Mouse (Mus musculus) forebrain, embryonic 16.5 days (tissue): ENCODE measurements around the gene Rab8b. TPM values are rescaled to one million over a fixed set of nuclear protein-coding genes. Genes with fewer than 3 reads are reported as not detected.

ENCODE experiments used
- ATAC-seq: fragments of 200-750 bp; cut with Nextera tagmentation; 2 replicates; pipeline ENCODE4 v1.8.0; 2017; ENCODE audit warnings: mild to moderate bottlenecking, moderate library complexity
- H3K27ac ChIP-seq: fragments of 300-500 bp; sonication (generic); 2 replicates; pipeline ENCODE4 v1.5.1; 2014; ENCODE audit warnings: low read length, control low read depth
- H3K27me3 ChIP-seq: fragments of 300-500 bp; sonication (generic); replicated peaks from 2 replicates; pipeline ENCODE4 v1.6.1; 2014; ENCODE audit warnings: low read length; ENCODE audit not compliant: control insufficient read depth, insufficient read depth
- H3K36me3 ChIP-seq: fragments of 300-500 bp; sonication (generic); 2 replicates; pipeline ENCODE4 v1.6.1; 2014; ENCODE audit not compliant: control insufficient read depth, insufficient read depth
- H3K4me1 ChIP-seq: fragments of 300-500 bp; sonication (generic); replicated peaks from 2 replicates; pipeline ENCODE4 v1.6.1; 2014; ENCODE audit warnings: low read length; ENCODE audit not compliant: control insufficient read depth, insufficient read depth
- H3K4me2 ChIP-seq: fragments of 300-500 bp; sonication (generic); 2 replicates; pipeline ENCODE4 v1.6.1; 2014; ENCODE audit warnings: mild to moderate bottlenecking, low read length, control low read depth
- H3K4me3 ChIP-seq: fragments of 300-500 bp; sonication (generic); replicated peaks from 2 replicates; pipeline ENCODE4 v1.5.1; 2014; ENCODE audit warnings: mild to moderate bottlenecking, low read length, control low read depth
- H3K9ac ChIP-seq: fragments of 300-500 bp; sonication (generic); replicated peaks from 2 replicates; pipeline ENCODE4 v1.6.1; 2014; ENCODE audit warnings: low read depth, low read length, control low read depth
- H3K9me3 ChIP-seq: fragments of 300-500 bp; sonication (generic); 2 replicates; pipeline ENCODE4 v1.6.1; 2016; ENCODE audit warnings: low read length; ENCODE audit not compliant: control insufficient read depth
- WGBS: fragments of 180-500 bp; shearing (Covaris S2); extraction: QIAGEN DNeasy Blood & Tissue Kit; methylation state at CpG from one replicate; pipeline ENCODE4 v1.1.7; 2014; 5-methylcytosine and 5-hydroxymethylcytosine counted together
- polyA plus RNA-seq: library from polyadenylated mRNA; unstranded; fragments of >200 nt; fragmentation: Nextera tagmentation; extraction: Ambion mirVana; gene quantifications from 2 replicates; pipeline ENCODE4 v1.2.1, GENCODE M21; 2015

Gene Rab8b
- polyA plus RNA-seq = 41.2 and 41.5 TPM in 2 replicates

GRCm38 (mm10) chr9:66919382-66919971, at the start of gene Rab8b:
Rab8b (minus strand) TSS chr9:66919687.
- Histone ChIP-seq H3K9me3 (no peaks in the 10 kb centered on the region), H3K4me2 (peak within 1 kb of the TSS; percentile 98), H3K4me1 (peaks cover 25% of the 10 kb centered on the region), H3K9ac (peak within 1 kb of the TSS; percentile 94), H3K27me3 (no peaks in the 10 kb centered on the region), H3K27ac (peak within 1 kb of the TSS; percentile 92), H3K4me3 (peak within 1 kb of the TSS; percentile 88), H3K36me3 (no peaks in the 10 kb centered on the region)
- peak; percentile 99 for ATAC-seq
- WGBS = under 1% methylated on average over 49 of the region's 49 CpGs

GRCm38 (mm10) chr9:66967492-66967891, 48.0 kb upstream of the Rab8b start:
- 84% methylated on average over 8 of the region's 8 CpGs for WGBS
- H3K4me1 ChIP-seq = no peaks in the 10 kb centered on the region
- no peak overlapping the region for H3K27ac ChIP-seq
- H3K9me3 ChIP-seq = no peaks in the 10 kb centered on the region
- ATAC-seq = no peak
- H3K36me3 ChIP-seq = peaks cover 8% of the 10 kb centered on the region
- H3K27me3 ChIP-seq = no peaks in the 10 kb centered on the region
- no peak overlapping the region for H3K4me2 ChIP-seq
- no peak overlapping the region for H3K9ac ChIP-seq
- H3K4me3 ChIP-seq = no peak overlapping the region

GRCm38 (mm10) chr9:66961478-66961877, 42.0 kb upstream of the Rab8b start:
- Histone ChIP-seq H3K4me3 (no peak overlapping the region), H3K36me3 (no peaks in the 10 kb centered on the region), H3K9ac (no peak overlapping the region), H3K27ac (no peak overlapping the region), H3K9me3 (no peaks in the 10 kb centered on the region), H3K27me3 (no peaks in the 10 kb centered on the region), H3K4me2 (no peak overlapping the region), H3K4me1 (no peaks in the 10 kb centered on the region)
- ATAC-seq = no peak
- 74% methylated on average over 3 of the region's 3 CpGs for WGBS

- Histone ChIP-seq H3K4me1 (no peaks in the 10 kb centered on the region), H3K36me3 (no peaks in the 10 kb centered on the region), H3K9me3 (no peaks in the 10 kb centered on the region), H3K4me2 (no peak overlapping the region), H3K4me3 (no peak overlapping the region), H3K9ac (no peak overlapping the region), H3K27me3 (no peaks in the 10 kb centered on the region), H3K27ac (no peak overlapping the region)
- 90% methylated on average over 3 of the region's 3 CpGs for WGBS
- no peak for ATAC-seq
Observed at GRCm38 (mm10) chr9:66957451-66957850, 38.0 kb upstream of the Rab8b start.

- no peak overlapping the region for H3K4me3 ChIP-seq
- H3K27ac ChIP-seq = no peak overlapping the region
- no peaks in the 10 kb centered on the region for H3K27me3 ChIP-seq
- WGBS = 71% methylated on average over 2 of the region's 2 CpGs
- H3K36me3 ChIP-seq = peaks cover 2% of the 10 kb centered on the region; the same call in 1 of the 2 replicates
- ATAC-seq = no peak
- H3K4me1 ChIP-seq = no peaks in the 10 kb centered on the region
- H3K9ac ChIP-seq = no peak overlapping the region
- no peak overlapping the region for H3K4me2 ChIP-seq
- no peaks in the 10 kb centered on the region for H3K9me3 ChIP-seq
Observed at GRCm38 (mm10) chr9:66952886-66953285, 33.4 kb upstream of the Rab8b start.

- Histone ChIP-seq H3K9me3 (no peaks in the 10 kb centered on the region), H3K4me2 (no peak overlapping the region), H3K27ac (no peak overlapping the region), H3K4me1 (no peaks in the 10 kb centered on the region), H3K27me3 (no peaks in the 10 kb centered on the region), H3K36me3 (peaks cover 2% of the 10 kb centered on the region; the same call in 1 of the 2 replicates), H3K9ac (no peak overlapping the region), H3K4me3 (no peak overlapping the region)
- ATAC-seq = no peak
- 85% methylated on average over 8 of the region's 8 CpGs for WGBS
Observed at GRCm38 (mm10) chr9:66952321-66952720, 32.8 kb upstream of the Rab8b start.

- peaks cover 5% of the 10 kb centered on the region for H3K4me1 ChIP-seq
- H3K9me3 ChIP-seq = no peaks in the 10 kb centered on the region
- no peak overlapping the region for H3K4me2 ChIP-seq
- H3K4me3 ChIP-seq = no peak overlapping the region
- H3K36me3 ChIP-seq = peaks cover 2% of the 10 kb centered on the region; the same call in 1 of the 2 replicates
- no peak overlapping the region for H3K9ac ChIP-seq
- WGBS = 95% methylated on average over 2 of the region's 2 CpGs
- no peak for ATAC-seq
- H3K27ac ChIP-seq = no peak overlapping the region
- no peaks in the 10 kb centered on the region for H3K27me3 ChIP-seq
Observed at GRCm38 (mm10) chr9:66948536-66948935, 29.0 kb upstream of the Rab8b start.

GRCm38 (mm10) chr9:66945647-66946641, 26.5 kb upstream of the Rab8b start, which contains the start of gene Rps27l:
Rps27l (plus strand) TSS chr9:66946086.
- Histone ChIP-seq H3K27ac (peak within 1 kb of the TSS; percentile 96), H3K9me3 (no peaks in the 10 kb centered on the region), H3K36me3 (peaks cover 2% of the 10 kb centered on the region; the same call in 1 of the 2 replicates), H3K4me3 (peak within 1 kb of the TSS; percentile 72), H3K9ac (peak within 1 kb of the TSS; percentile 95), H3K4me2 (peak within 1 kb of the TSS; percentile 74), H3K4me1 (peaks cover 5% of the 10 kb centered on the region), H3K27me3 (no peaks in the 10 kb centered on the region)
- WGBS = under 1% methylated on average over 76 of the region's 77 CpGs
- peak; percentile 99 for ATAC-seq

- Histone ChIP-seq H3K27ac (peak overlapping the region; percentile 96), H3K27me3 (no peaks in the 10 kb centered on the region), H3K9ac (peak overlapping the region; percentile 95), H3K4me3 (peak overlapping the region; percentile 72), H3K4me1 (peaks cover 5% of the 10 kb centered on the region), H3K4me2 (peak overlapping the region; percentile 57), H3K36me3 (peaks cover 2% of the 10 kb centered on the region; the same call in 1 of the 2 replicates), H3K9me3 (no peaks in the 10 kb centered on the region)
- WGBS = 18% methylated on average over 4 of the region's 4 CpGs
- ATAC-seq = no peak
Observed at GRCm38 (mm10) chr9:66945161-66945560, 25.7 kb upstream of the Rab8b start.
